Mouse (Mus musculus): ENCODE measurements around the gene Apom.

GRCm38 (mm10) chr17:35085208-35085865 is 46.5 kb downstream of the Apom start, which contains the start of gene Ly6g6f:
- TF ChIP-seq CTCF (conservative IDR thresholded peaks at IDR 0.05; ENCODE audit: low read length): no peak
- no peak for TF ChIP-seq NANOG (IDR thresholded peaks at IDR 0.05; ENCODE audit: borderline replicate concordance, low read length)
- no peak for TF ChIP-seq POU5F1 (IDR thresholded peaks at IDR 0.05; ENCODE audit: borderline replicate concordance, low read length)
